ENCODE assay signal across 9 mouse cellular contexts in genomic region chr4:133209366-133209765, GRCm38 (mm10). TPM values are rescaled to one million over a fixed set of nuclear protein-coding genes. Genes with fewer than 3 reads are reported as not detected.
DNase-seq lines count a peak whose midpoint lies in the region; ATAC-seq lines count a peak whose summit lies in the region.
"Had no signal": no experiment of that assay in that cellular context is flagged by ENCODE, and none has a peak within 500 bp of the region (broad histone marks: within the 10 kb centered on the region; RNA-seq: fewer than 3 reads in every experiment).

No protein-coding gene starts in this region.

- DNase-seq in heart, adult 11 months = peak; percentile 95
- no peak for DNase-seq in heart, postnatal 25 days (ENCODE audit: low spot score)
- DNase-seq in 3T3-L1 (ENCODE audit: low read depth, low spot score) = peak; percentile 75
- DNase-seq in ZHBTc4 (ENCODE audit: low read depth, low spot score) = peak; percentile 80
- DNase-seq in yolk sac, embryonic 10.5 days (ENCODE audit: low spot score) = peak; percentile 39

- H3K4me3 ChIP-seq in kidney, embryonic 16.5 days (ENCODE audit: low read length) = no peak overlapping the region
- H3K4me3 ChIP-seq: stomach, embryonic 15.5 days had no signal

- WGBS in kidney, embryonic 16.5 days = 8% methylated on average over 11 of the region's 11 CpGs

- no peak overlapping the region for H3K27ac ChIP-seq in kidney, embryonic 16.5 days (ENCODE audit: low read length)
- H3K27ac ChIP-seq: stomach, embryonic 15.5 days had no signal

- no peaks in the 10 kb centered on the region for H3K9me3 ChIP-seq in kidney, embryonic 16.5 days (ENCODE audit: low read length)
- H3K9me3 ChIP-seq: stomach, embryonic 15.5 days had no signal

- no peak overlapping the region for H3K9ac ChIP-seq in kidney, embryonic 16.5 days (replicated peaks; ENCODE audit: low read length)
- H3K9ac ChIP-seq: stomach, embryonic 15.5 days had no signal

- H3K27me3 ChIP-seq in kidney, embryonic 16.5 days (ENCODE audit: insufficient read depth, low read length) = peaks cover 8% of the 10 kb centered on the region

- peaks cover 29% of the 10 kb centered on the region for H3K4me1 ChIP-seq in kidney, embryonic 16.5 days (ENCODE audit: insufficient read depth, low read length)

- no peaks in the 10 kb centered on the region for H3K36me3 ChIP-seq in kidney, embryonic 16.5 days (ENCODE audit: insufficient read depth, low read length)
- H3K36me3 ChIP-seq: stomach, embryonic 15.5 days had no signal

- ATAC-seq in common myeloid progenitor, adult 5-6 weeks (replicated peaks; ENCODE audit: low read depth, poor library complexity, severe bottlenecking) = peak; percentile 54
- peak; percentile 28; the same call in 1 of the 2 replicates for ATAC-seq in kidney, embryonic 16.5 days (ENCODE audit: low FRiP score, low TSS enrichment)
- peak; percentile 74 for ATAC-seq in megakaryocyte progenitor cell, adult 5-6 weeks (replicated peaks; ENCODE audit: poor library complexity)

- H3K4me2 ChIP-seq in kidney, embryonic 16.5 days (replicated peaks; ENCODE audit: low read depth, low read length) = no peak overlapping the region
- H3K4me2 ChIP-seq: stomach, embryonic 15.5 days had no signal

- intact Hi-C loops in heart, postnatal 25 days (cut with DNase I) = no loop called here

RNA-seq across cellular contexts. Expression of gene Cd164l2, which starts 2.6 kb away (rescaled TPM):
- under 1 TPM in 1 of 2 experiments, not detected in 1; 0.53 TPM for total RNA-seq in heart, postnatal 25 days (2021)
- total RNA-seq in common myeloid progenitor, adult 5-6 weeks (2017) = not detected in 2 replicates
- 13.2 and 16.8 TPM in 2 replicates for polyA plus RNA-seq in kidney, embryonic 16.5 days (2015; fragmentation: Nextera tagmentation; extraction: Ambion mirVana)
- total RNA-seq in megakaryocyte progenitor cell, adult 5-6 weeks (2015) = not detected in 2 replicates
- total RNA-seq in megakaryocyte progenitor cell, adult 5-6 weeks (2017) = not detected in 2 replicates

RNA-seq across cellular contexts. Expression of gene Gpr3, which starts 3.0 kb away (rescaled TPM):
- under 1 TPM in 1 of 2 experiments, not detected in 1; 0.22 TPM for total RNA-seq in heart, postnatal 25 days (2021)
- total RNA-seq in common myeloid progenitor, adult 5-6 weeks (2017) = not detected in 2 replicates
- 0.10 and 0.15 TPM in 2 replicates for polyA plus RNA-seq in kidney, embryonic 16.5 days (2015; fragmentation: Nextera tagmentation; extraction: Ambion mirVana)
- not detected in 2 replicates for total RNA-seq in megakaryocyte progenitor cell, adult 5-6 weeks (2015)
- total RNA-seq in megakaryocyte progenitor cell, adult 5-6 weeks (2017) = 0.08 TPM in 1 of 2 replicates, not detected in the other

RNA-seq across cellular contexts. Expression of gene Map3k6, which starts 31.3 kb away (rescaled TPM):
- total RNA-seq in heart, postnatal 25 days (2021) = 10 to 100 TPM; 10.8 to 20.1 TPM
- total RNA-seq in common myeloid progenitor, adult 5-6 weeks (2017) = 4.9 and 7.2 TPM in 2 replicates
- 3.8 TPM in 2 replicates for polyA plus RNA-seq in kidney, embryonic 16.5 days (2015; fragmentation: Nextera tagmentation; extraction: Ambion mirVana)
- 3.6 and 4.6 TPM in 2 replicates for total RNA-seq in megakaryocyte progenitor cell, adult 5-6 weeks (2015)
- 0.87 and 6.1 TPM in 2 replicates for total RNA-seq in megakaryocyte progenitor cell, adult 5-6 weeks (2017)

RNA-seq across cellular contexts. Expression of gene Sytl1, which starts 53.5 kb away (rescaled TPM):
- under 1 TPM; 0.36 to 0.81 TPM for total RNA-seq in heart, postnatal 25 days (2021)
- 0.87 and 3.0 TPM in 2 replicates for total RNA-seq in common myeloid progenitor, adult 5-6 weeks (2017)
- 1.1 and 1.5 TPM in 2 replicates for polyA plus RNA-seq in kidney, embryonic 16.5 days (2015; fragmentation: Nextera tagmentation; extraction: Ambion mirVana)
- total RNA-seq in megakaryocyte progenitor cell, adult 5-6 weeks (2015) = 1.9 and 2.0 TPM in 2 replicates
- 3.9 and 5.2 TPM in 2 replicates for total RNA-seq in megakaryocyte progenitor cell, adult 5-6 weeks (2017)
